Mouse (Mus musculus): ENCODE data around the gene Tbxas1.

The Tbxas1 gene

GRCm38 (mm10) chr6:38875258-38876070, at the start of gene Tbxas1:
Gene Tbxas1 (plus strand): TSS chr6:38875404.
- DNase-seq: peak; percentile 37

- DNase-seq: no peak
Observed at GRCm38 (mm10) chr6:38825886-38826285, 49.3 kb upstream of the Tbxas1 start.

- DNase-seq: no peak
Observed at GRCm38 (mm10) chr6:38826857-38827256, 48.3 kb upstream of the Tbxas1 start.

GRCm38 (mm10) chr6:38827435-38827834, 47.8 kb upstream of the Tbxas1 start:
- no peak for DNase-seq

- no peak for DNase-seq
Observed at GRCm38 (mm10) chr6:38828211-38828610, 47.0 kb upstream of the Tbxas1 start.

- DNase-seq: no peak
Observed at GRCm38 (mm10) chr6:38829452-38829851, 45.8 kb upstream of the Tbxas1 start.

GRCm38 (mm10) chr6:38833721-38834120, 41.5 kb upstream of the Tbxas1 start:
- DNase-seq: no peak

GRCm38 (mm10) chr6:38834727-38835126, 40.5 kb upstream of the Tbxas1 start:
- no peak for DNase-seq

GRCm38 (mm10) chr6:38835217-38835616, 40.0 kb upstream of the Tbxas1 start:
- DNase-seq: no peak

GRCm38 (mm10) chr6:38838061-38838460, 37.1 kb upstream of the Tbxas1 start:
- DNase-seq: no peak

- DNase-seq: no peak
Observed at GRCm38 (mm10) chr6:38839891-38840290, 35.3 kb upstream of the Tbxas1 start.

GRCm38 (mm10) chr6:38840380-38840779, 34.8 kb upstream of the Tbxas1 start:
- no peak for DNase-seq

GRCm38 (mm10) chr6:38840780-38841179, 34.4 kb upstream of the Tbxas1 start:
- no peak for DNase-seq

- DNase-seq: no peak
Observed at GRCm38 (mm10) chr6:38841551-38841950, 33.7 kb upstream of the Tbxas1 start.

- DNase-seq: no peak
Observed at GRCm38 (mm10) chr6:38845117-38845516, 30.1 kb upstream of the Tbxas1 start.

GRCm38 (mm10) chr6:38845876-38846275, 29.3 kb upstream of the Tbxas1 start:
- DNase-seq: no peak

- no peak for DNase-seq
Observed at GRCm38 (mm10) chr6:38846330-38847195, 28.6 kb upstream of the Tbxas1 start.

GRCm38 (mm10) chr6:38847447-38847846, 27.8 kb upstream of the Tbxas1 start:
- no peak for DNase-seq

GRCm38 (mm10) chr6:38847958-38848910, 27.0 kb upstream of the Tbxas1 start:
- no peak for DNase-seq

- DNase-seq: no peak
Observed at GRCm38 (mm10) chr6:38850715-38851259, 24.4 kb upstream of the Tbxas1 start.

GRCm38 (mm10) chr6:38851740-38852139, 23.5 kb upstream of the Tbxas1 start:
- DNase-seq: no peak

GRCm38 (mm10) chr6:38853561-38853992, 21.6 kb upstream of the Tbxas1 start:
- no peak for DNase-seq

All from right cerebral cortex, postnatal 25 days (tissue).